Mouse (Mus musculus) ES-Bruce4 (cell line): ENCODE measurements around the gene Cnrip1. TPM values are rescaled to one million over a fixed set of nuclear protein-coding genes. Genes with fewer than 3 reads are reported as not detected.
"Not testable (repeated sequence)": the region's sequence is repeated elsewhere in the genome, so short reads cannot be mapped to it uniquely, and the experiment has no call there.

Source experiments
- H3K27ac ChIP-seq: 2 replicates; pipeline ENCODE4 v1.5.1; 2012; ENCODE audit warnings: low read length, inconsistent platforms; ENCODE audit not compliant: insufficient read depth
- H3K27me3 ChIP-seq: 2 replicates; pipeline ENCODE4 v1.6.1; 2012; ENCODE audit warnings: mild to moderate bottlenecking, low read length, inconsistent platforms; ENCODE audit not compliant: control insufficient read depth, poor library complexity, insufficient read depth, severe bottlenecking
- H3K36me3 ChIP-seq: 2 replicates; pipeline ENCODE4 v1.6.1; 2012; ENCODE audit warnings: inconsistent platforms, mild to moderate bottlenecking, low read length, moderate library complexity; ENCODE audit not compliant: control insufficient read depth, poor library complexity, insufficient read depth, severe bottlenecking
- H3K4me1 ChIP-seq: one replicate; pipeline ENCODE4 v1.8.1; 2011; ENCODE audit warnings: low read length; ENCODE audit not compliant: control insufficient read depth, insufficient read depth
- H3K4me3 ChIP-seq: 2 replicates; pipeline ENCODE4 v1.5.1; 2011; ENCODE audit warnings: low read depth, mild to moderate bottlenecking, low read length
- H3K9ac ChIP-seq: 2 replicates; pipeline ENCODE4 v1.6.1; 2012; ENCODE audit warnings: low read depth, mild to moderate bottlenecking, inconsistent platforms; ENCODE audit not compliant: poor library complexity, severe bottlenecking
- H3K9me3 ChIP-seq: replicated peaks from 2 replicates; pipeline ENCODE4 v1.6.1; 2012; ENCODE audit warnings: mild to moderate bottlenecking, low read length, inconsistent platforms; ENCODE audit not compliant: control insufficient read depth, poor library complexity, insufficient read depth, severe bottlenecking
- CTCF ChIP-seq: IDR thresholded peaks from one replicate; pipeline ENCODE4 v1.8.1; 2011; ENCODE audit warnings: low read depth, low read length
- EP300 ChIP-seq: IDR thresholded peaks from 2 replicates; pipeline ENCODE4 v1.6.1; 2011; ENCODE audit warnings: low read depth, low read length; ENCODE audit not compliant: insufficient read depth
- POLR2A ChIP-seq: IDR thresholded peaks from one replicate; pipeline ENCODE4 v1.8.1; 2011; ENCODE audit warnings: low read length; ENCODE audit not compliant: insufficient read depth
- polyA plus RNA-seq: library from polyadenylated mRNA; stranded (reverse); fragments of >200 nt; gene quantifications from 2 replicates; pipeline ENCODE4 v1.2.4, GENCODE M21; 2011; ENCODE audit warnings: low read depth; ENCODE audit not compliant: missing spikeins, insufficient read depth, insufficient read length

The Cnrip1 gene
- polyA plus RNA-seq: 0.85 and 1.5 TPM in 2 replicates

DNA sequence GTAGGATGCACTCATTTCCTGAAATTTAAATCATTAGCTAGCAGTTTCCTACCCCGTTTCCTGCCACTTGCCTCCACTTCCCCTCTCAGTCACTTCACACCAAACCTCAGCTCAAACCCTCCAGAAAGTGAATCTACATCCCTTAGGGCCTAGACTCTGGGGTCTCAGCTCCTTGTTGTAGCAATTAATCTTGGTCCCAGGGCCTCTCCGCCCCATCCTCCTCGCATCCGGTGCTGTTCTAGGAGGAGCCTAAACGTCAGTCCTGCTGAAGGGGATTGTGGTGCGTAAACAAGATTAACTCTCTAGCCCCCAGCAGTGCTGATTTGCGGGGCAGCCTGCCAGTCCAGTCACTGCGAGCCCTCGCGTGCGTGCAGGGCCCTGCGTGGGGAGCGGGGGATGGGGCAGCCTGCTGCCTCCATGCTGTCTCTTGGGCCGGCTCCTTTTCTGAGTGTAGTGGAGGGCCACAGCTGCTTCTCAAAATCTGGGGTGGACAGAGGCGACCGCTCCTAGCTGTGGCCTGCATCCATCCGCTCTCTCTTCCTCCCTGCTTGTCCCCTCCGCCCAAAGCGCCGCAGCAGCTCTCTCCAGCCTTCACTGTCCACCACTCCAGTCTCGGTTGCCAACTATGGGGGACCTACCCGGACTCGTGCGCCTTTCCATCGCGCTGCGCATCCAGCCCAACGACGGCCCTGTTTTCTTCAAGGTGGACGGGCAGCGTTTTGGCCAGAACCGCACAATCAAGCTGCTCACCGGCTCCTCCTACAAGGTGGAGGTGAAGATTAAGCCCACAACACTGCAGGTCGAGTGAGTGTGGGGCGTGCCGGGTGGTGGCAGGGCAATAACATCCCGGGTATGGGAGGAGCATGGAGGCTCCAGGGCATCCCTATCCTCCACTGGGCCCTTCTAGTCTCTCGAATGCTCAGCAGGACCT is at the start of gene Cnrip1, which contains the start of gene Plek:
Gene Cnrip1 (plus strand): TSS at position 42 of the 931 bp plus-strand sequence.
Gene Plek (minus strand): TSS at position 837 of the 931 bp plus-strand sequence.
- no peaks in the 10 kb centered on the region for H3K36me3 ChIP-seq
- no peak within 1 kb of the TSS for H3K27ac ChIP-seq
- TF ChIP-seq EP300: no peak
- no peak for TF ChIP-seq CTCF
- TF ChIP-seq POLR2A: no peak
- H3K9me3 ChIP-seq: no peaks in the 10 kb centered on the region
- peak within 1 kb of the TSS; percentile 21; the same call in 1 of the 2 replicates for H3K9ac ChIP-seq
- H3K4me3 ChIP-seq: peak within 1 kb of the TSS; percentile 48
- H3K27me3 ChIP-seq: no peaks in the 10 kb centered on the region; the same call in 1 of the 2 replicates
- H3K4me1 ChIP-seq: no peaks in the 10 kb centered on the region

DNA sequence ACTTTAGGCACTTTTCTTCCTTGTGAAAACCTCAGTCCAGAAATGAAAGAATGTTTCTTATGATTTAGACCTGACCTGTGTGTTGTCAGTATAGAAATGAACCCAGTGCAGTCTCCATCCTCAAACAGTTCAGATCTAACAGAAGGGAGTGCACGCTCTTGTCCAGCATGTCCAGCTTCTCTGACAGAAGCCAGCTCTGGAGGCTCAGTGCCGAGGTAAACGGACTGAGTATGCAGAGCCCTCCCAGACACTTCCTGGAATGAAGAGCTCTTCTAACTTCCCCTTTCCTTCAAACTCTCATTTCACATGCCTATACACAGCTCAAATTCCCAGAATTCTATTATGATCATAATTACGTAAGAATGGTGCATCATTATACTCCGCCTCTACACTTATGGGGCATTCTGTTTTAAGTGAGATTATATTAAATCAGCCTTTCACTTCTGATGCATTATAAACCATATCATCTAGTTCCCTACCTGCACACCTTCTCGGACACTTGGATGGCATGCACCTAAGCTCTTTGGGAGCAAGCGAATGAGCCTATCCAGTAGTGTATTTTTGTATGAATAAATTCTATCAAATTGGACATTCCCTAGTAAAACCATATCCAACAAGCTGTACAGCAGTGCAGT is 48.5 kb upstream of the Cnrip1 start:
- H3K27ac ChIP-seq: no peak overlapping the region
- H3K9me3 ChIP-seq: no peaks in the 10 kb centered on the region
- no peak overlapping the region for H3K9ac ChIP-seq
- no peaks in the 10 kb centered on the region for H3K27me3 ChIP-seq
- no peaks in the 10 kb centered on the region for H3K36me3 ChIP-seq
- H3K4me1 ChIP-seq: no peaks in the 10 kb centered on the region
- no peak overlapping the region for H3K4me3 ChIP-seq
- TF ChIP-seq POLR2A (no peak), CTCF (no peak), EP300 (no peak)

DNA sequence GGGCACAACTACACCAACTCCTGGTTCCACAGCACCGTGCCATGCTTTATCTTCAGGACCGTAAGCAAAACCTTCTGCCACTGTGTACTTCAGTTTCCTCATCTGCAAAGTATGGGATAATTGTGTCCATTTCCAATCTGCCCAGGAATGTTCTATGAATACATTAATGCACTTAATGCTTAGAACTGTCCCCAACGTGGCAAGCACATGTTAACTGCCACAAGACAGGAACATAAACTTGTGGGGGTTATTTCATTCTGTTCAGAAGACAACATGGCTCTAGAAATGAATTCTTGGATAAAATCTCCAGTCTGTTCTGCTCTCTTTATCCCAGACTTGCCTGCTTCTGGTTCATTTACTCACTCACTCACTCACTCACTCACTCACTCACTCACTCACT is 47.6 kb upstream of the Cnrip1 start:
- Histone ChIP-seq H3K27me3 (no peaks in the 10 kb centered on the region), H3K27ac (no peak overlapping the region), H3K4me3 (no peak overlapping the region), H3K36me3 (no peaks in the 10 kb centered on the region), H3K4me1 (no peaks in the 10 kb centered on the region), H3K9me3 (no peaks in the 10 kb centered on the region), H3K9ac (no peak overlapping the region)
- TF ChIP-seq EP300 (no peak), POLR2A (no peak), CTCF (no peak)

DNA sequence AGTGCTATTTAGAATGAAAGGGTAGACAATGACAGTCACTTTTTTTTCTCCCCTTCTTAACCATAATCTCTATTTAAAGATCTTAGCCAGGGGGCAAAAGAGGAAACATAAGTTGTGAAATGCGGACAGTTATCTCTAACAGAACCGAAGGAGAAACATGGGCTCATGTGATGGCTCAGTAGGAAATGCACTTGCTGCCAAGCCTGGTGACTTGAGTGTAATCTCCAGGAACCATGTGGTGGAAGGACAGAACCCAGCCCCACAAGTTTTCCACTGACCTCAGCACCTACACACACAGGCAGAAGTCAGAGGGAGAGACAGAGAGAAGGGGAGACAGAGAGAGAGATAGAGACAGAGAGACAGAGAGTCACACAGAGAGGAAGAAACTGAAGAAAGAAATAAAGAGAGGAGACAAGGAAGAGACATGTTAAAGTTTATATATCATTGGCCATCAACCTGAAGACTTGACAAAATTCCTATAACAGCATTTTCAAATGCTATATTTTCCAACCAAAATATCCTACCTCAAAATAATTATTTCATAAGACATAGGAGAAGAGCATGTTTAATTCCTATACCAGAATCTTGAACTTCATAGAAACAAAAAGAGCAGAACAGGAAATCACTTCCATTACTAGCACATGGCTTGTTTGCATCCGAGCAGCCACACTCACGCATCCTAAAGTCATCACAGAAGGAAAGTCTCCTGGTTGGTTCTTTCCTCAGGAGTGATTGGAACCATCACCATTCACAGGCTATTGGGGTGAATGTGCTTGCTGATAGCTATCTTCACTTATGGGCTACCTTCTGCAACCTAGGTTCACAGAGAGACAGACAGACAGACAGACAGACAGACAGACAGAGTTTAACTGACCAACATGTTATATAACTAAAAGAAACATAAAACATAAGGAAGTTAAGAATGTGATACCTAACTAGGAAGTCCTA is 46.2 kb upstream of the Cnrip1 start:
- Histone ChIP-seq H3K9ac (no peak overlapping the region), H3K9me3 (no peaks in the 10 kb centered on the region), H3K27ac (no peak overlapping the region), H3K27me3 (no peaks in the 10 kb centered on the region), H3K36me3 (no peaks in the 10 kb centered on the region), H3K4me3 (no peak overlapping the region), H3K4me1 (no peaks in the 10 kb centered on the region)
- TF ChIP-seq EP300 (no peak), CTCF (no peak), POLR2A (no peak)

DNA sequence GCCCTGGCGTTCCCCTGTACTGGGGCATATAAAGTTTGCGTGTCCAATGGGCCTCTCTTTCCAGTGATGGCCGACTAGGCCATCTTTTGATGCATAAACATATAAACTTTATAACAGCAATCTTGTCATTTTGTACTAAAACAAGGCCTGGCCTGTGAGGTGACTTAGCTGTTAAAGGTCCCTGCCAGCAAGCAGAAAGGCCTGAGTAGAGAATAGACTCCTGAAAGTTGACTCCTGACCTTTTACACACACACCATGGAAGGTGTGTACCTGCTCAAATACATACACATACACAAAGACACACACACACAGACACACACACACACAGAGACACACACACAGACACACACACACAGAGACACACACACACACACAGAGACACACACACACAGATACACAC is 44.9 kb upstream of the Cnrip1 start:
- not testable (repeated sequence) for H3K9me3 ChIP-seq, H3K36me3 ChIP-seq, H3K27me3 ChIP-seq, H3K27ac ChIP-seq, H3K4me3 ChIP-seq, H3K9ac ChIP-seq, H3K4me1 ChIP-seq
